Mouse (Mus musculus) cortical plate, adult 2 months (tissue): ENCODE measurements around the gene Ube2j1. TPM values are rescaled to one million over a fixed set of nuclear protein-coding genes. Genes with fewer than 3 reads are reported as not detected.

Experiments used
- H3K27ac ChIP-seq: fragments of 200-500 bp; 2 replicates; pipeline ENCODE4 v1.5.1; 2012; ENCODE audit warnings: low read length, control low read depth, inconsistent platforms; ENCODE audit not compliant: insufficient read depth
- H3K4me1 ChIP-seq: fragments of 200-500 bp; 2 replicates; pipeline ENCODE4 v1.6.1; 2011; ENCODE audit warnings: low read length; ENCODE audit not compliant: control insufficient read depth, insufficient read depth
- H3K4me3 ChIP-seq: fragments of 200-500 bp; 2 replicates; pipeline ENCODE4 v1.5.1; 2011; ENCODE audit warnings: mild to moderate bottlenecking, low read length, control low read depth; ENCODE audit not compliant: insufficient read depth
- CTCF ChIP-seq: fragments of 200-500 bp; IDR thresholded peaks from 2 replicates; pipeline ENCODE4 v1.5.1; 2011; ENCODE audit warnings: mild to moderate bottlenecking, control low read depth, low read length; ENCODE audit not compliant: insufficient read depth; ENCODE audit errors: extremely low read depth
- POLR2A ChIP-seq: fragments of 200-500 bp; IDR thresholded peaks from 2 replicates; pipeline ENCODE4 v1.6.1; 2011; ENCODE audit warnings: mild to moderate bottlenecking, low read length, control low read depth; ENCODE audit not compliant: insufficient read depth; ENCODE audit errors: extremely low read depth
- polyA plus RNA-seq: library from polyadenylated mRNA; depleted of rRNA; stranded (reverse); fragments of >200 nt; gene quantifications from 2 replicates; pipeline ENCODE4 v1.2.3, GENCODE M21; 2012; rRNA removed

The Ube2j1 gene
- polyA plus RNA-seq, 1 experiment = 58.2 TPM

DNA sequence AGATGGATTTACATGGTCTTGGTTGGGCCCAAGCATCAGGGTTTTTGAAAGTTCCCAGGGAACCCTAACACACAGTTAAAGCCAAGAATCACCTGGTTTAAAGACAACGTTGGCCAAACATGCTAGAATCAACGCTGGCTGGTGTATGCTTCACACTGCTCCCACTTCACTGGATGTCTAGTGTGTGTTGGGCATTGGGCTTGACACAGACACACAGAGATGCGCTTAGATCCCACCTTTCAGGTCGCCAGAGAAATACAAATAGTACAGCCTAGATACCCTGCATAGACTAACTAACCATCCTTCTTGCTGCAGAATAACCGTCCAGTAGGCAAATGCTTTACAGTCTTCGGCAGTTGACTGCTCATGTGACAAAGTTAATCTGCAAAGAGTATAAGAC is 39.1 kb downstream of the Ube2j1 start:
- Histone ChIP-seq H3K4me1 (no peaks in the 10 kb centered on the region), H3K4me3 (no peak overlapping the region), H3K27ac (no peak overlapping the region)
- TF ChIP-seq CTCF (no peak), POLR2A (no peak)

DNA sequence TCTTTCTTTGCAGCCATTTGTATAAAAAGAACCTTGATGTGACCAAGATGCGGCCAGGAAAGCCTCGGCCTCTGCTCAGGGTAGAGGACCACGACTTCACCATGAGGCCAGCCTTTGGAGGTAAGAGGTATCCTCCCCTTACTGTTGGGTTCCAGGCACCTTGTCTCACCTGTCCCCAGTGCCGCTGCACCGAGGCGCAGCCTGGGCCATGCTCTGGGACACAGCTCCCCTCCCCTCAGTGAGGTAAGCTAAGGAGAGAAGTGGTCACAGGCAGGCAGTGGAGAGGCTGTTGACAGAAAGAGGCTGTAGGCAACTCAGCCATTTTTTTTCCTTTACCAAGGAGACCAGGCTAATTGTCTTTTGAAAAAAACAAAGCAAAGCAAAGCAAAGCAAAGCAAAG is 40.1 kb downstream of the Ube2j1 start:
- Histone ChIP-seq H3K27ac (no peak overlapping the region), H3K4me1 (no peaks in the 10 kb centered on the region), H3K4me3 (no peak overlapping the region)
- TF ChIP-seq POLR2A (no peak), CTCF (no peak)

DNA sequence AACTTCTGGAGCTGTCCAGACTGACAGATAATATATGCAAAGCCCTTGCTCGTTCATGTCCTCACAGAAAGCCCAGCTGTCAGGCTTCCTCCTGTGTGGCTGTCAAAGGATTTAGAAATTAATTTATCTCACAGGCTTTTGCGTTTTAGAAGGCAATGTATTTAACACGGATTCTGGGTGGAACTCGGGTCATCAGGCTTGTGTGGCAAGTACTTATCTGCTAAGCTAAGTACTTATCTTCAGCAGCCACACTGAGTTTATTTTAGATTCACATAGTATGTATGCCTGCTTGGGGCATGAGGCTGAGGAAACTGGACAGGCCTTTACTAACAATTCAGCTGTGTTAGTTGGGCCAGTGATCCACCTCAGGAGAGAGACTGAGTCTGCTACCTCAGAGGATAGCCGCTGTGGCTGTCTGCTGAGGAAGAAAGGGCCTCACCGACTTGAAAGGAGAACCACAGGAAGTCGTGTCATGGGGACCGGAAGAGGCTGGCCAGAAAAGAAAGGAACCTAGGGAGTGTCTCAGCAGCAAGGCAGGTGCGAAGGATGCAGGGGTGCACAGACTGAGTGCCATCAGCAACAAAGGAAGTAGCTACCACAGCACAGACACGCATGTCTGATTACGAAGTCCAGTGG is 41.4 kb downstream of the Ube2j1 start:
- TF ChIP-seq POLR2A = no peak
- no peak for TF ChIP-seq CTCF

DNA sequence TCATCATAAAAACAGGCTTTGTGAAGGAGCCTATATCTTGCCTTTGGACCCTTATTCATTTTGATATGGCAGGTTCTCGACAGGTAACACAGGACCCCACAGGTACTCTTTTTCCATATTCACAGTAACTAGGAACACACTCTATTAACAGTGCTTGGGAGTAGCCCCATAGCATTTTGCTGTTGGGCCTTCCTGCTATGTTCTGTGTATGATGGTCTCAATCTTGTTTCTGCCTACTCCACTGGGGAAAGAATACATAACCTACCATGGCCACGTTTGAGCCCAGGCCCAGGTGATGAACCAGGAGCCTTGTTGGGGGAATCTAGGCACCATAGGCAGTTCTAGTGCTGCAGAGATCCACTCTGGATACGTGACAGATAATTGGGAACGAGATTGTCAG is 43.2 kb downstream of the Ube2j1 start:
- Histone ChIP-seq H3K27ac (no peak overlapping the region), H3K4me1 (no peaks in the 10 kb centered on the region), H3K4me3 (no peak overlapping the region)
- TF ChIP-seq CTCF = no peak
- TF ChIP-seq POLR2A = no peak

More for the DNA sequence above, 41.4 kb downstream of the Ube2j1 start:
- Histone ChIP-seq H3K4me3 (no peak overlapping the region), H3K4me1 (no peaks in the 10 kb centered on the region), H3K27ac (no peak overlapping the region)

DNA sequence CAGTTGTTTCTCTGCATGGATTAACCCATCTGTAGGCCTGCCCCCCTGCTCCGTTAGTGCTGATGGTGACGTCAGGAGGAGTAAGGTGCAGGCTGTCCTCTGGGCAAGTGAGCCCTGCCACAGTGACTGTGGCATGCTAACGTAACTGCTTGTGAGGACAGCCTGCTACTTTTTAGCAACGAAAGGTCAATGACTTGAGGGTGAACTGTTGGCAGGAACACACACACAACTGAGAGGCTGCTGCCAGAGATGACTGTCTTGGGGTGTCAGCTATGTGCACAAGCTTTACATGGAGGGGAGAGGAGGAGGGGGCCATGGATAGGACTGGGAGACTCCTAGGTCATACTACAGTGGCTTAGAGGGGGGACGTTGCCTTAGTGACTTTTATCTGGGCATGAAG is 43.6 kb downstream of the Ube2j1 start:
- H3K4me3 ChIP-seq = no peak overlapping the region
- no peaks in the 10 kb centered on the region for H3K4me1 ChIP-seq
- H3K27ac ChIP-seq = no peak overlapping the region
- TF ChIP-seq CTCF = no peak
- TF ChIP-seq POLR2A = no peak

DNA sequence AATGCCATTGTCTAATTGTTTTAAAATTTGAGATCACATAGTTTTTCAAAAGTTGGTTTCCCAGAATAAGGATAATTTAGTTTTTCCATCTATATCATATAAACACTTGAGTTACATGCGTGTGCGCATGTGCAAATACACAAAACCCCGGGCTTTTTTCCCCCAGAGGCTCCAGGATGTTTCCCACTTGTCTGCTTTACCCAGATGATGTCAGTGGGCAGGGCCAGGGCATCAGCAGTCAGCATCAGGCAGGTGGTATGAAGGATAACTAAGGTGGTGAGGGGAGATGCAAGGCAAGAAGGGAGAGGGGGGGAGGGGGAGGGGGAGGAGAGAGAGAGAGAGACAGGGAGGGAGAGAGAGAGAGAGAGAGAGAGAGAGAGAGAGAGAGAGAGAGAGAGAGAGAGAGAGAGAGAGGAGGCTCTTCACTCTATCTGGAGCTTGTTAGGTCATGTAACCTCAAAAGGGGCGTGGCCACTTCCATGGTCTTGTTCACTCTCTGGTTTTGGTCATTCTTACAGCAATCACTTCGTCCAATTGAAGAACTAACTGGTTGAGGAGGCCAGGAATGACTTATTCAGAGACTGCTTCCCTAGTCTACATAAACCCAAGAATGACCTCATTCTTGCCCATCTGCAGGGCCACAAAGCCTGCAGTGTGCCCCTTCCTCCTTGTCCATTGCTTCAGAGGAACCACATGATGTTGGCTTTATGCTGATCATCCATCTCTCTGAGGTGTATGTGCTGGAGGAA is 44.7 kb downstream of the Ube2j1 start:
- Histone ChIP-seq H3K27ac (no peak overlapping the region), H3K4me3 (no peak overlapping the region), H3K4me1 (no peaks in the 10 kb centered on the region)
- TF ChIP-seq POLR2A = no peak
- no peak for TF ChIP-seq CTCF

DNA sequence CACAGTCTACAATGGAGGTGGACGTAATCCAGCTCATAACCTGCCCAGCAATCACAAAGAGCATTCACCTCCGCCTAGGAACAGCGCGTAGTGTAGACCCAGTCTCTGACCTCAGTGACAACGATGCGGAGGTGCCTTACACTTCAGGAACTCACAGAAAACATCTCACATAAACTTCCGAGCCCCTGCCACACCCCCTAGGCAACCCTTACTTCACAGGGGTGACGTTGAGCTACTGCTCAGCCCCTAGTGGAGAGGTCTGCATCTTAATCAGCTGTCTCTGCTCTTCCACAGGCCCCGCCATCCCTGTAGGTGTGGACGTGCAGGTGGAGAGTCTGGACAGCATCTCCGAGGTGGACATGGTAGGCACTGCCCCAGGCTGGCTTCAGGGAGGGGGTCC is 45.9 kb downstream of the Ube2j1 start:
- no peaks in the 10 kb centered on the region for H3K4me1 ChIP-seq
- TF ChIP-seq CTCF (no peak), POLR2A (no peak)
- no peak overlapping the region for H3K4me3 ChIP-seq
- H3K27ac ChIP-seq = no peak overlapping the region

DNA sequence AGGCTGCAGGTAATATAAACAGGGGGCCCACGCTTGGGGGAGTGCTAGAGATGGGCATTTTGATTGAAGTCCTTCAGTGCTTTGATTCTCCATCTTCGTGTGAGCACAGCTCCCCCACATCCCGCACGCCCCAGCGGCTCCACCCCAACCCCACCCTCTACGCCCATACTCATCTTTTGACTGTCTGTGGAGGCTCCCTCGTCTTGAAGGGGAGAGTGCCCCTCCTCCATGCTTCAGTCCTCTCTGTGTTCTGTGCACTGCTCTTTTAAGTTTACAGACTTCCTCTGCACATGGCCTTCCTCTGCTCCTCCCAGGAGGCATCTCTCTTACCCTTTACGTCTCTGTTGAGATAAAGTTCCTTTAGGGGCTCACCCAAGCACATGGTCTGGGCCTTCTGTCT is 46.5 kb downstream of the Ube2j1 start:
- H3K4me3 ChIP-seq = no peak overlapping the region
- no peaks in the 10 kb centered on the region for H3K4me1 ChIP-seq
- TF ChIP-seq CTCF (no peak), POLR2A (no peak)
- no peak overlapping the region for H3K27ac ChIP-seq

DNA sequence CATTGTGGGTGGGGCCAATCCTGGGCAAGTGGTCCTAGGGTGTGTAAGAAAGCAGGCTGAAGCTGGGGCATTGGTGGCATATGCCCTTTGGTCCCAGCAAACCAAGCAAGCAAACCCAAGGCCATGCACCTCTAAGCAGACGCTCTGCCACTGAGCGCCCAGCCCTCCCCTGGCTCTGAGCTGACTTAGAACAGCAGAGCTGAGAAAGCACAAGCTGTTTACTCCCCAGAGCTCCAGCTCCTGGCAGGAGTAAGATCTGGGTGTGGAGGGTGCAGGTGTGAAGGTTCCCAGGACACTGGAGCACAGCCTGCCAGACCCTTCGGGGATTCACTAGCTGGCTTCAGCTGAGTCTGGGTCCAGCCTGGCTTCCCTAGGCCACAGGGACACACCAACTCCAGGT is 47.3 kb downstream of the Ube2j1 start:
- no peaks in the 10 kb centered on the region for H3K4me1 ChIP-seq
- TF ChIP-seq POLR2A = no peak
- TF ChIP-seq CTCF = no peak
- no peak overlapping the region for H3K27ac ChIP-seq
- H3K4me3 ChIP-seq = no peak overlapping the region

DNA sequence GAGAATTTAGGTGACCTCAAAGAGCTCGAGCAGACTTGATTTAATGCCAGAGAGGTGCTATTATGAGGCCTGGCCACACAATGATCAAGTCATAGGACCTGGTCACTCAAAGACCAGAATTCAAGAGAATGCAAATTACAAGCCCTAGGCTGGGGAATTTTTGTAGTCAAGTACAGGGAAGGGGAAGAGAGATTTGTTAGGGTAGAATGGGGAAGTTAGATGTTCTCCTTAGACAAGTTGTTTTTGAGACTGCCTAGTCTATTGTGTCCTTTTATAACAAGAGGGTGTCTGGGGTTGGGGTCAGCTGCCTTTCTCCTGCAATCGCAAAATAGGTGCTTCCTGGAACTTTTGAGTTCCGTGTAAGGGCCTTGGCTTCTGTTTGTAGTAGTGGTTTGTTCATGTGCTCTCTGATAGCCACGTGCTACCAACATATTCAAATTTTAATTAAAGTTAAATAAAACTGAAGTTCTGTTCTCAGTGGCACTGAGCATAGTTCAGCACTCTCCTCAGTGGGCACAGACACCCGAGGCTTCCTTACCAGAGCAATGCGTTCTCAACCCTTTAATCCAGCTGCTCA is 68.0 kb downstream of the Ube2j1 start:
- no peak overlapping the region for H3K4me3 ChIP-seq
- TF ChIP-seq POLR2A (no peak), CTCF (no peak)
- no peaks in the 10 kb centered on the region for H3K4me1 ChIP-seq
- H3K27ac ChIP-seq = no peak overlapping the region; the same call in 1 of the 2 replicates

Other genes with a start within 250 kb of the Ube2j1 start
- 58.0 and 61.3 TPM in 2 replicates for gene Lyrm2, start 231.2 kb upstream of the Ube2j1 start, polyA plus RNA-seq
- 11.1 and 12.2 TPM in 2 replicates for gene Ankrd6, start 80.6 kb upstream of the Ube2j1 start, polyA plus RNA-seq
- gene Rragd, start 48.4 kb upstream of the Ube2j1 start, polyA plus RNA-seq = 56.9 and 63.8 TPM in 2 replicates
- gene Gabrr2, start 31.6 kb downstream of the Ube2j1 start, polyA plus RNA-seq = 0.96 and 1.6 TPM in 2 replicates
- gene Gabrr1, start 101.1 kb downstream of the Ube2j1 start, polyA plus RNA-seq = 0.06 and 0.08 TPM in 2 replicates
- 2.5 and 2.7 TPM in 2 replicates for gene Pm20d2, start 158.3 kb downstream of the Ube2j1 start, polyA plus RNA-seq
- 17.6 and 19.6 TPM in 2 replicates for gene Srsf12, start 177.6 kb downstream of the Ube2j1 start, polyA plus RNA-seq